Mouse (Mus musculus) stomach, postnatal 0 days (tissue): ENCODE data around the gene Gm11084. TPM values are rescaled to one million over a fixed set of nuclear protein-coding genes. Genes with fewer than 3 reads are reported as not detected.

Source experiments
- ATAC-seq: fragments of 200-750 bp; cut with Nextera tagmentation; 2 replicates; pipeline ENCODE4 v1.8.0; 2017; ENCODE audit not compliant: low FRiP score, low TSS enrichment
- DNase-seq: peaks from one replicate; pipeline ENCODE4 v3.0.0-alpha.2; 2016; ENCODE audit warnings: low spot score
- H3K27ac ChIP-seq: fragments of 300-500 bp; sonication (generic); replicated peaks from 2 replicates; pipeline ENCODE4 v1.5.1; 2014; ENCODE audit warnings: mild to moderate bottlenecking, control low read depth
- H3K27me3 ChIP-seq: fragments of 300-500 bp; sonication (generic); 2 replicates; pipeline ENCODE4 v1.6.1; 2014; ENCODE audit warnings: low read length; ENCODE audit not compliant: control insufficient read depth, insufficient read depth
- H3K36me3 ChIP-seq: fragments of 300-500 bp; sonication (generic); 2 replicates; pipeline ENCODE4 v1.6.1; 2014; ENCODE audit warnings: low read length, mixed read lengths; ENCODE audit not compliant: control insufficient read depth, insufficient read depth
- H3K4me1 ChIP-seq: fragments of 300-500 bp; sonication (generic); replicated peaks from 2 replicates; pipeline ENCODE4 v1.6.1; 2014; ENCODE audit warnings: antibody characterized with exemption; ENCODE audit not compliant: control insufficient read depth, insufficient read depth
- H3K4me2 ChIP-seq: fragments of 300-500 bp; sonication (generic); replicated peaks from 2 replicates; pipeline ENCODE4 v1.6.1; 2014; ENCODE audit warnings: low read depth, mild to moderate bottlenecking, control low read depth, moderate library complexity
- H3K4me3 ChIP-seq: fragments of 300-500 bp; sonication (generic); 2 replicates; pipeline ENCODE4 v1.5.1; 2014; ENCODE audit warnings: low read depth, low read length, control low read depth
- H3K9ac ChIP-seq: fragments of 300-500 bp; sonication (generic); 2 replicates; pipeline ENCODE4 v1.6.1; 2014; ENCODE audit warnings: mild to moderate bottlenecking, low read length, control low read depth, mixed read lengths
- H3K9me3 ChIP-seq: fragments of 300-500 bp; sonication (generic); 2 replicates; pipeline ENCODE4 v1.6.1; 2016; ENCODE audit warnings: low read length; ENCODE audit not compliant: control insufficient read depth
- CTCF ChIP-seq: IDR thresholded peaks from 2 replicates; pipeline ENCODE4 v1.5.1; 2016; ENCODE audit warnings: antibody characterized with exemption, low read depth, mild to moderate bottlenecking, moderate library complexity
- EP300 ChIP-seq: optimal IDR thresholded peaks from 2 replicates; pipeline ENCODE3; 2016; ENCODE audit warnings: antibody characterized with exemption
- WGBS: fragments of 180-500 bp; shearing (Covaris S2); extraction: QIAGEN DNeasy Blood & Tissue Kit; methylation state at CpG from one replicate; pipeline ENCODE4 v1.1.7; 2014; 5-methylcytosine and 5-hydroxymethylcytosine counted together
- polyA plus RNA-seq: library from polyadenylated mRNA; unstranded; fragments of >200 nt; fragmentation: Nextera tagmentation; extraction: Ambion mirVana; gene quantifications from 2 replicates; pipeline ENCODE4 v1.2.1, GENCODE M21; 2015

Gene Gm11084
- polyA plus RNA-seq, 1 experiment from 2014 or later: not detected

GRCm38 (mm10) chr2:72979659-72980071, 6.9 kb downstream of the Gm11084 start:
- H3K4me2 ChIP-seq: peak overlapping the region; percentile 45
- ATAC-seq (peak; percentile 76), DNase-seq (peak; percentile 93)
- peak overlapping the region; percentile 100 for H3K9ac ChIP-seq
- WGBS: 0% methylated on average over 11 of the region's 54 CpGs
- TF ChIP-seq CTCF: no peak
- no peak for TF ChIP-seq EP300
- H3K4me1 ChIP-seq: no peaks in the 10 kb centered on the region
- H3K36me3 ChIP-seq: no peaks in the 10 kb centered on the region
- H3K9me3 ChIP-seq: no peaks in the 10 kb centered on the region
- H3K4me3 ChIP-seq: peak overlapping the region; percentile 100
- peak overlapping the region; percentile 100 for H3K27ac ChIP-seq
- H3K27me3 ChIP-seq: no peaks in the 10 kb centered on the region

GRCm38 (mm10) chr2:72978901-72979658, 7.4 kb downstream of the Gm11084 start:
- no peaks in the 10 kb centered on the region for H3K9me3 ChIP-seq
- WGBS: 1% methylated on average over 38 of the region's 107 CpGs
- H3K4me1 ChIP-seq: no peaks in the 10 kb centered on the region
- H3K36me3 ChIP-seq: no peaks in the 10 kb centered on the region
- peak overlapping the region; percentile 100 for H3K9ac ChIP-seq
- ATAC-seq (peak; percentile 87), DNase-seq (peak; percentile 95)
- peak overlapping the region; percentile 45 for H3K4me2 ChIP-seq
- no peaks in the 10 kb centered on the region for H3K27me3 ChIP-seq
- H3K4me3 ChIP-seq: peak overlapping the region; percentile 100
- TF ChIP-seq EP300 (no peak), CTCF (no peak)
- H3K27ac ChIP-seq: peak overlapping the region; percentile 100

- H3K36me3 ChIP-seq: no peaks in the 10 kb centered on the region
- under 1% methylated on average over 34 of the region's 38 CpGs for WGBS
- peak overlapping the region; percentile 100 for H3K4me3 ChIP-seq
- no peaks in the 10 kb centered on the region for H3K9me3 ChIP-seq
- peak overlapping the region; percentile 45 for H3K4me2 ChIP-seq
- H3K27ac ChIP-seq: peak overlapping the region; percentile 100
- DNase-seq (no peak), ATAC-seq (peak; percentile 15; the same call in 1 of the 2 replicates)
- peak overlapping the region; percentile 100 for H3K9ac ChIP-seq
- no peaks in the 10 kb centered on the region for H3K4me1 ChIP-seq
- no peaks in the 10 kb centered on the region for H3K27me3 ChIP-seq
- TF ChIP-seq CTCF (peak; percentile 68), EP300 (no peak)
These were observed 8.0 kb downstream of the Gm11084 start for GRCm38 (mm10) chr2:72978473-72978872.

GRCm38 (mm10) chr2:72977272-72977671, 9.2 kb downstream of the Gm11084 start:
- peak overlapping the region; percentile 44; the same call in 1 of the 2 replicates for H3K4me2 ChIP-seq
- H3K36me3 ChIP-seq: no peaks in the 10 kb centered on the region
- no peaks in the 10 kb centered on the region for H3K27me3 ChIP-seq
- no peak overlapping the region for H3K27ac ChIP-seq
- H3K9me3 ChIP-seq: no peaks in the 10 kb centered on the region
- H3K4me3 ChIP-seq: 0 out of 2 replicates have a peak overlapping the region, but pooled peaks have one; percentile 12
- DNase-seq: no peak
- WGBS: 46% methylated on average over 1 of the region's 1 CpGs
- H3K9ac ChIP-seq: no peak overlapping the region
- TF ChIP-seq EP300: no peak
- no peak for TF ChIP-seq CTCF
- ATAC-seq: no peak
- no peaks in the 10 kb centered on the region for H3K4me1 ChIP-seq

- Histone ChIP-seq H3K4me1 (no peaks in the 10 kb centered on the region), H3K9me3 (no peaks in the 10 kb centered on the region), H3K36me3 (no peaks in the 10 kb centered on the region), H3K27ac (no peak overlapping the region), H3K4me2 (no peak overlapping the region), H3K27me3 (no peaks in the 10 kb centered on the region), H3K4me3 (no peak overlapping the region), H3K9ac (no peak overlapping the region)
- DNase-seq (no peak), ATAC-seq (no peak)
- TF ChIP-seq EP300 (no peak), CTCF (no peak)
These were observed 10.5 kb downstream of the Gm11084 start for GRCm38 (mm10) chr2:72976036-72976435.

- H3K27me3 ChIP-seq: no peaks in the 10 kb centered on the region
- peaks cover 9% of the 10 kb centered on the region for H3K36me3 ChIP-seq
- no peak for ATAC-seq
- H3K4me1 ChIP-seq: no peaks in the 10 kb centered on the region
- no peak for DNase-seq
- TF ChIP-seq CTCF: no peak
- no peak for TF ChIP-seq EP300
- H3K27ac ChIP-seq: no peak overlapping the region
- H3K4me3 ChIP-seq: no peak overlapping the region
- no peak overlapping the region for H3K9ac ChIP-seq
- no peak overlapping the region for H3K4me2 ChIP-seq
- H3K9me3 ChIP-seq: no peaks in the 10 kb centered on the region
- 86% methylated on average over 6 of the region's 6 CpGs for WGBS
These were observed 15.7 kb downstream of the Gm11084 start for GRCm38 (mm10) chr2:72970831-72971230.
